Mouse (Mus musculus) adrenal gland, postnatal 10 days (tissue): ENCODE measurements around the gene Dot1l. TPM values are rescaled to one million over a fixed set of nuclear protein-coding genes. Genes with fewer than 3 reads are reported as not detected.

Experiments
- DNase-seq: peaks from one replicate; pipeline ENCODE4 v3.0.0; 2021; ENCODE audit warnings: mixed read lengths
- total RNA-seq, 2 experiments: library from RNA; stranded (reverse); gene quantifications; 2 replicates each; pipeline ENCODE4 v1.2.3; 2021

Gene Dot1l
- total RNA-seq, 2 experiments from 2014 or later = 64.5 to 80.9 TPM

DNA sequence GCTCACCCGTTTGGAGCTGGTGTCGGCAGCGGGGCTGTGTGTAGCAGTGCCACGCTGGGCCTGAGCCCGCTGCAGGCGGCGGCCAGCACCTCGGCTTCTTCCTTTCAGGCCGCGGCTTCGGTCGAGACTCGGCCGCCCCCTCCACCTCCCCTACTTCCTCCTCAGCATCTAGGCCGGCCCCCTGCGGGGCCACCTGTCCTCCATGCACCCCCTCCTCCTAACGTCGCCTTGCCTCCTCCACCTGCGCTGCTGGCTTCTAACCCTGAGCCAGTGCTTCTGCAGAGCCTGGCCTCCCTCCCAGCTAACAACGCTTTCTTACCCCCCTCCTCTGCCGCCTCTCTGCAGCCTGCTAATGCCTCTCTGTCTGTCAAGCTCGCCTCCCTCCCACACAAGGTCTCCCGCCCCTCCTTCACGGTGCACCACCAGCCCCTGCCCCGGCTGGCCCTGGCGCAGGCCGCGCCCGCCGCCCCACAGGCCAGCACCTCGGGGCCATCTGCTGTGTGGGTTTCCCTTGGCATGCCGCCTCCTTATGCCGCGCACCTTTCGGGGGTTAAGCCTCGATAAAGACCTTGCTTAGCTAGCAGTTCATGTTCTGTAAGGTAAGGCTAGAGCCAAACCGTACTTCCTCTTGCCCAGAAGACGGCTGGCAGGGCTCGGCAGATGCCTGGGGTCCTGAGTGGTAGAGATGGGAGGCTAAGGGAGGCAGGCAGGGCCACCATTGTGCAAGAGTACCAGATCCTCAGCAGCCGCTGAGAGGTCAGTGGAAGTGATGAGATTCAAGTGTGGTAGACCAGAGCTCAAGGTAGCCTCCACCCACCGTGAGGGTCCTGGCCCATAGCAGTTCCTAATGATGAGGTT lies 37.4 kb downstream of the Dot1l start:
- DNase-seq = no peak

DNA sequence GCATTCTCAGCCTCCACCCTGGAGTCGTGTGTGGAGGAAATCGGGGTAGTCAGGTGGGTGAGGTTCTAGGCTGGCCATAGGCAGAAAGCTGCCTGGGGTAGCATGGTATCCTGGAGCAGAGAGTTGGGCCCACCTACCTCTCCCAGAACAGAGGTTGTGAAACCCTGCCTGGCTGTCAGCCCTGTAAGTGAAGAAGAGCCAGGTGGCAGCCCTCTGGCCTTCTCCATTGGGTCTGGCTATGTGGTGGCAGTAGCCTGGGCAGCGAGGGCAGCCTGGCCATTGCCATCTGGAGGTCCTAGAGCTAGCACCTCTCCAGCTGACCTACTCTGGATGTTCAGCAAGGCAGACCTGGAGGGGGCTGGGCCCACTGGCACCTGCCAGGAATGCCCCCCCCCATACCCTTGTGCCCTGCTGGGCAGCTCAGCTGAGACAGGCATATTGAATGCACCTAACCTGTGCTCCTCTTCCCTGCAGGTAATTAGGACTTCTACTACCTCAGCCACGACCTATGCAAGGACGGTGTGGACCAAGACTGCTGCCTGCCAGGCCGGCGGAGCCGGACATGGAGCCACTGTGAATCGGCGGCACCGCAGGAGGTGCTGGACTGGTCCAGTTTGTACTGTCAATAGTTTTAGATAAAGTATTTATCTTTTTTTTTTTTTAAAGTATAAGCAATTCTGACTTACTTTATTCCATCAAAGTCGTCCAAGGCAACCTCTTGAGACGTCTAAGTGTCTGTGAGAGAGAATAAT lies 38.2 kb downstream of the Dot1l start:
- no peak for DNase-seq

GRCm38 (mm10) chr10:80793803-80794202 lies 38.8 kb downstream of the Dot1l start:
- DNase-seq = no peak

GRCm38 (mm10) chr10:80794750-80795149 lies 39.7 kb downstream of the Dot1l start:
- no peak for DNase-seq

DNA sequence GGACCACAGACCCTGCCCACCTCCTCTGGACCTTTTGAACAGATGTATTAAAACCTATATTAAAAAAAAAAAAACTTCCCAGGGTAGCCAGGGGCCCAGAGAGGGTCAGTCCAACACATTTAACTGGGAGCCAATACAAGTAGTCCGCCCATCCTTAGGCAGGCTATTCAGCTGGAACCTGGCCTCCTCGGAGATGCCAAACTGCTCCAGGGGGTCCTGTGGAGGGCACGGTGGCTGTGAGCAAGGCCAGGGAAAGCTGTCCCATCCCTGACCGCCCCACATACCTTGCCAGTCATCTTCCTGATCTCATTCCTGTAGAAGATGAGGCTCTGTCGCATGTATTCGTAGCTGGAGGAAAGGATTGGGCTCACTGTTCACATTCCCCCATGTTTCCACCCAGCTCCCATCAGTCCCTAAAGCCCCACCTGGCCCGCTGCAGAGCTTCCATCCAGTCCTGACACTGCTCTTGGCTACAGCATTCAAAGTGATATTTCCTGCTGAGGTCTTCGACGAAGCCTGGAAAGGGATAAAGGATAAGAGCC lies 41.4 kb downstream of the Dot1l start:
- no peak for DNase-seq

DNA sequence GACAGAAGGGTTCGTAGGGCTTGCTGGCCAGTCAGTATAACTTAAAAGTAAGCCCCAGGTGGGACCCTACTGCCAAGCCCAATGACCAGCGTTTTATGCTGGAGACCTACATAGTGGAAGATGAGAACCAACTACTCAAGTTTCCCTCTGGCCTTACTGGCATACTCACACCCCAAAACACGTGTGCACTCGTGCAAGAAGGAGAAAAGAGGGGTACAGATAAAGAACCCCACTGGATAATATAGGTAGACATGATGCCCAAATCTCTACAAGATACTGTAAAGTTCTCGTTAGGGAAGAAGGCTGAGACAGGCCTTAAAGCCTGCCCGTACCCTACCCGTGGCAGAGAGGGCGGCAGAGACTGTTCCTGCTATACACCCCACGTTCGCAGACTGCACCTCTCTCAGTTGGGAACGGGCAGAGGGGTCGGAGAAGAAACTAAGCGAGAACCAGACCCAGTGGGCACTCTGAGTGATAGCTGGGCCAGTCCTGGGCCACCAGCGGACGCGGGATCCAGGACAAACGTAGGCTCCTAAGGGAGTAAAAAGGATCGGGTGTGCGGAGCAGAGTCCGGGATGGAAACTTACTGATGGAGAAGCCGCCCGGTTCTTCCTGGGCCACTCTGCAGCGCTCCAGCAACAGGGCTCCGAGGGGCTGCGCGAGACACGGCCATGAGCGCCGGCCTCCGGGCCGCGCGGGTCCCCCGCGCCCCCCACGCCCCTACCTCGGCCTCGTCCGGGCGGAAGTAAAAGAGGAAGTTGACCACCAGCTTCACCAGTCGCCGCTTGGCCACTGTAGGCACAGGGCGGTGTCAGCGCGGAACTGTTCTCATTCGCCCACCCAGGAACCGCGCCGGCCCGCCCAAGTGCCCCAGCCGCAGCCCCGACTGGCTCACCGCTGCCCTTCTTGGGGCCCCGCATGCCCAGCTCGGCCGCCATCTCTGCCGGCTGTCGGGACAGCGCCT lies 42.5 kb downstream of the Dot1l start:
- no peak for DNase-seq

GRCm38 (mm10) chr10:80798150-80799006 lies 43.4 kb downstream of the Dot1l start, which contains the start of the genes Sf3a2 and Plekhj1:
Gene Sf3a2 (plus strand): TSS chr10:80798198.
Gene Plekhj1 (minus strand): TSS chr10:80798626.
- DNase-seq = peak; percentile 96

DNA sequence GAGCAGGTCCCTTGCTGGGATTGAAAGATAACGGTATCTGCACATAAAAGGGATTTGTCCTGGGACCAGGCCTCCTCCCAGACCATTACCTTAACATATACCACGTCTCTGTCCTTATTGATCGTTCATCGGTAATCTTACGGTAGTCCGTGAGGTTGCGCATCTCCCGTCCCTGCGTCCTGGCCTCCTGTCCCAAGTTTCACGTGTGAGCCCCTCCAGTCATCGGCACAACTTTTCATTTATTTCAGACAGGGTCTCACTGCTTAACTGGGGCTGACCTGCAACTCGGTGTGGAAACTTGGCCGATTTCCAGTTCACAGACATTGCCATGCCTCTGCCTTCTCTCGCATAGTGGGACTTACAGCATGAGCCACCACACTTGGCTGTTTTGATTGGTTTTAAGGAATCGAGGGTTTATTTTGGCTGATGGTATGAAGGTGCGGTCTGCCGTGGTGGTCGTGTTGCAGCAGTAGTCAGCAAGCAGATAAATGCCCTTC lies 44.1 kb downstream of the Dot1l start:
- no peak for DNase-seq

DNA sequence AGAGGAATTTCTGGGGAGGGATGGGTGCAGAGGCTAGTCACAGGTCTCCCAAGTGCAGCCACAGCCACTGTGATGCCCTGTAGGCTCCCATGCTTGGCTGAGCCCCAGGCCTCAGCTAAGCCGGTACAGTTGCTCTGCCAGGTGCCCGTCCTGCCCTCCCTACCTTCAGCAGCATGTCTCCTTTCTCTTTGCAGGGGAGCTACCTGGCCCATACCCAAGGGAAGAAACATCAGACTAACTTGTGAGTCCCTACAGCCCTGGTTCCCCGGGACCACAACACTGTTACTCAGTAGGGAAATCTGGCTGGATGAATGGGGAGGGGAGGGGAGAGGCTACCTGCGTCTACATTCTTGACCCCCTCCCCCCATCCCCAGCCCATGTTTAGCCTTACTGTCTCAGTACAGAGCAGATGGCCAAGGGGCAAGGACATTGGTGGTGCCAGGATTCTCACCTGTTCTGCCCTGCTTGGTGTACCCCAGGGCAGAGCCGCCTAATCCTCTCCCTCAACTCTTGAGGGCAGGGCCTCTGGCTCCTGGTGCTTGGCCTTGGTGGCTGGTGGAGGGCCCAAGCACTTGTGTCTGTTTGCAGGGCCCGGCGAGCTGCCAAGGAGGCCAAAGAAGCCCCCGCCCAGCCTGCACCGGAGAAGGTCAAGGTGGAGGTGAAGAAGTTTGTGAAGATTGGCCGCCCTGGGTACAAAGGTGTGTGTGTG lies 47.4 kb downstream of the Dot1l start:
- no peak for DNase-seq

- no peak for DNase-seq
These were observed 48.0 kb downstream of the Dot1l start for GRCm38 (mm10) chr10:80802996-80803395.

GRCm38 (mm10) chr10:80804340-80804739 lies 49.3 kb downstream of the Dot1l start:
- DNase-seq = no peak

GRCm38 (mm10) chr10:80804916-80805315 lies 49.9 kb downstream of the Dot1l start, which contains the start of gene Amh:
Gene Amh (plus strand): TSS chr10:80805243.
- DNase-seq = no peak

DNA sequence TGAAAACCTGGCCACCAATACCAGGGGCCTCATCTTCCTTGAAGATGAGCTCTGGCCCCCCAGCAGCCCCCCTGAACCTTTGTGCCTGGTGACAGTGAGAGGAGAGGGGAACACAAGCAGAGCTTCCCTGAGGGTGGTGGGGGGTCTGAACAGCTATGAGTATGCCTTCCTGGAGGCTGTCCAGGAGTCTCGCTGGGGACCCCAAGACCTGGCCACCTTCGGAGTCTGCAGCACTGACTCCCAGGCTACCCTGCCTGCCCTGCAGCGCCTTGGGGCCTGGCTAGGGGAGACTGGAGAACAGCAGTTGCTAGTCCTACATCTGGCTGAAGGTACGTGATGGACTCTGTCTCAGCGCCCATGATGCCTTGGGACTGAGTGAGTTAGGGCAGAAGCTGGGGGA lies 50.3 kb downstream of the Dot1l start:
- no peak for DNase-seq

- DNase-seq = peak; percentile 93
These were observed 50.9 kb downstream of the Dot1l start for GRCm38 (mm10) chr10:80805925-80806324.

- no peak for DNase-seq
These were observed 51.5 kb downstream of the Dot1l start for GRCm38 (mm10) chr10:80806341-80807056.

GRCm38 (mm10) chr10:80807057-80807627 lies 52.1 kb downstream of the Dot1l start:
- DNase-seq = peak; percentile 79

GRCm38 (mm10) chr10:80808099-80808984 lies 53.3 kb downstream of the Dot1l start:
- DNase-seq = no peak
